Mouse (Mus musculus) right cerebral cortex, adult 18-20 months (tissue): ENCODE measurements around the gene Gsg1l.

Source experiments
- DNase-seq: peaks from one replicate; pipeline ENCODE4 v3.0.0; 2022; ENCODE audit warnings: mixed read lengths

Gene Gsg1l

GRCm38 (mm10) chr7:125975414-125975813, 106.8 kb downstream of the Gsg1l start:
- no peak for DNase-seq

GRCm38 (mm10) chr7:125973874-125974273, 108.3 kb downstream of the Gsg1l start:
- DNase-seq: no peak

GRCm38 (mm10) chr7:125972776-125973175, 109.4 kb downstream of the Gsg1l start:
- no peak for DNase-seq

GRCm38 (mm10) chr7:125972174-125972672, 110.0 kb downstream of the Gsg1l start:
- no peak for DNase-seq

GRCm38 (mm10) chr7:125969076-125969475, 113.1 kb downstream of the Gsg1l start:
- DNase-seq: no peak

GRCm38 (mm10) chr7:125966402-125967261, 115.6 kb downstream of the Gsg1l start:
- peak; percentile 35 for DNase-seq

GRCm38 (mm10) chr7:125964087-125964607, 118.1 kb downstream of the Gsg1l start:
- DNase-seq: no peak

GRCm38 (mm10) chr7:125959294-125960048, 122.7 kb downstream of the Gsg1l start:
- no peak for DNase-seq

GRCm38 (mm10) chr7:125958856-125959255, 123.4 kb downstream of the Gsg1l start:
- DNase-seq: no peak

GRCm38 (mm10) chr7:125954994-125955393, 127.2 kb downstream of the Gsg1l start:
- DNase-seq: no peak

- DNase-seq: no peak
These were observed 127.8 kb downstream of the Gsg1l start for GRCm38 (mm10) chr7:125954356-125954878.

- no peak for DNase-seq
These were observed 128.4 kb downstream of the Gsg1l start for GRCm38 (mm10) chr7:125953844-125954243.

- no peak for DNase-seq
These were observed 130.3 kb downstream of the Gsg1l start for GRCm38 (mm10) chr7:125951911-125952310.

- DNase-seq: no peak
These were observed 133.2 kb downstream of the Gsg1l start for GRCm38 (mm10) chr7:125948973-125949372.

GRCm38 (mm10) chr7:125945915-125946314, 136.3 kb downstream of the Gsg1l start:
- no peak for DNase-seq

- no peak for DNase-seq
These were observed 137.6 kb downstream of the Gsg1l start for GRCm38 (mm10) chr7:125944631-125945030.

- DNase-seq: no peak
These were observed 138.7 kb downstream of the Gsg1l start for GRCm38 (mm10) chr7:125943511-125943910.

- DNase-seq: no peak
These were observed 139.7 kb downstream of the Gsg1l start for GRCm38 (mm10) chr7:125942365-125943090.

- no peak for DNase-seq
These were observed 147.9 kb downstream of the Gsg1l start for GRCm38 (mm10) chr7:125934319-125934718.

GRCm38 (mm10) chr7:125933356-125934244, 148.6 kb downstream of the Gsg1l start:
- DNase-seq: no peak

- no peak for DNase-seq
These were observed 150.6 kb downstream of the Gsg1l start for GRCm38 (mm10) chr7:125931602-125932001.
